Mouse (Mus musculus): ENCODE data around the gene Kcnk2. TPM values are rescaled to one million over a fixed set of nuclear protein-coding genes. Genes with fewer than 3 reads are reported as not detected.

Gene Kcnk2
- polyA plus RNA-seq, 1 experiment, result 2.9 TPM

DNA sequence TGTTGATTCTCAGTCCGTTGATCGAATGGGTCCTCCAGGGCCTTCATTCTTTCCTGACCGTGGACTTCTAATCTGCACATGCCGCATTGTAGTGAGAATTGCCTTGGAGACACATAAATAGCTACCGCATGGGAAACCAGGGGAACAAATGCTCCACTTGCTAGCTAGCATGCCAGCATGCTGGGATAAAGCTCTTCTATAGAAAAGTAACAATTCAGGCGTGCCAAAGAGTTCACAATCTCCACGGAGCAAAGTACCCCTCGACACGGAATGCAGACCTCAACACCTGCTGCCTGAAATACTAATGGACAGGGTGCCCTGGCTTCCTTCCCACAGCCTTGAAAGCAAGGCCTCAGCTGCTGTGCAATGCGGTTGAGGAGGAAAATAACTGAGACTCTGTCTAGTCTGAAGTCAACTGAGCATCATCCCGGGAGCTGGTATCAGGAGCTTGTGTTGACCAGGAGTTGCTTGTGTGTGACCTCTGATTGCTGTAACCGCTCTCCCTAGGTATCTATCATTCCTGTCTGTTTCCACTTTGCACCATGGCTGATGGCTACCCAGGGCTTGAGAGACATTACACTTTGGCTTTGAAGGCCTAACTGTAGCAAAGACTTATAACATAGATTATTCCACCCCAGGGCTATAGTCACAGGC, 214.2 kb downstream of the Kcnk2 start:
- Histone ChIP-seq H3K36me3 (ENCODE audit: control insufficient read depth, insufficient read depth, low read length) (no peaks in the 10 kb centered on the region), H3K27me3 (replicated peaks; ENCODE audit: control insufficient read depth, insufficient read depth, low read length) (no peaks in the 10 kb centered on the region), H3K27ac (ENCODE audit: insufficient read depth, low read depth, low read length) (no peak overlapping the region), H3K4me1 (ENCODE audit: control insufficient read depth, insufficient read depth, low read length) (no peaks in the 10 kb centered on the region), H3K4me3 (ENCODE audit: insufficient read depth, low read depth, low read length) (no peak overlapping the region)
- DNase-seq, result no peak
- TF ChIP-seq POLR2A (IDR thresholded peaks at IDR 0.05; ENCODE audit: low read depth, low read length), result no peak
- TF ChIP-seq CTCF (conservative IDR thresholded peaks at IDR 0.05; ENCODE audit: insufficient read depth, insufficient read length, low read depth, low read length), result no peak
- 82% methylated on average over 12 of the region's 12 CpGs for WGBS

DNA sequence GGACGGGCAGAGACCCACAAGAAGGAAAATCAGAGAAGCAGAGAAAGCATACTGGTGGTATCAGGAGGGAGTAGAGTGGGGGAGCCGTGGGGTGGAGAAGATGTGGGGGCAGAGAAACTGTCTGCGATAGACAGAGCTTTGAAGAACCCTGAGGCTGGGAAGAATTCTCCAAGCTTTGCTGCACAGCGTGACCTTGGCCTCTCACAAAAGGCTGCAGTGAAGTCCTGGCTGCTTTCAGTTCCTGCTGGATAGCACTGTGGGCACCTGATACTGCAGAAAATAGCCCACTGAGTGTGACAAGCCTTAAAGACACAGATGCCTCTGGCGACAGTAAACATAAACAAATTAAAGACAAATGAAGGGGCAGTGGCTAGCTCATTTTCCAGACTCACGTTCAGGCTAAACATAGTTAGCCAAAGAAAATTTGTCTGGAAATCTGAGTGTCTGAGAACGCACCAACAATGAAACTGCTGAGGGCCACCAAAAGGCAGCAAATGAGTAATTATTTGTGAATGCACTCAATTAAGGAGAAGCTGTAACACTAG, 216.8 kb downstream of the Kcnk2 start:
- 55% methylated on average over 7 of the region's 7 CpGs for WGBS

DNA sequence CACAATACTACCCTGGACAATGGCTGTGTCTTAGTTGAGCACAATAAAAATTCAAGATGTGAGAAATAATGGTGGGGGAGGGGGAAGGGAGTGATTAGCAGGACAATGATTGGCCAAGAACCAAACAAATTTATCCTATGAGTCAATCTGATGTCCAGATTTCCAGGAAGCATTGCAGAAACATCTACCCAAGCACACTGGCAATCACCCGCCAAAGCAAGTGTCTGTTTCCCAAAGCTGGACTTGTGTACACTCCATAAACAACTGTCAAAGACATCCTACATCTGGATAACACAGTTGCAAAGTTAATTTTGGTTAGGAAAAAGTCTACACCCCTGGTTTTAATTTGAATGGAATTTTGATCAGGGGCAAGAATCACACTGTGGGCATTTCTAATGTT, 224.3 kb downstream of the Kcnk2 start:
- Histone ChIP-seq H3K27ac (ENCODE audit: insufficient read depth, low read depth, low read length) (no peak overlapping the region), H3K27me3 (replicated peaks; ENCODE audit: control insufficient read depth, insufficient read depth, low read length) (no peaks in the 10 kb centered on the region), H3K36me3 (ENCODE audit: control insufficient read depth, insufficient read depth, low read length) (no peaks in the 10 kb centered on the region), H3K4me1 (ENCODE audit: control insufficient read depth, insufficient read depth, low read length) (no peaks in the 10 kb centered on the region), H3K4me3 (ENCODE audit: insufficient read depth, low read depth, low read length) (no peak overlapping the region)
- WGBS, result 86% methylated on average over 1 of the region's 1 CpGs
- TF ChIP-seq CTCF (conservative IDR thresholded peaks at IDR 0.05; ENCODE audit: insufficient read depth, insufficient read length, low read depth, low read length) (no peak), POLR2A (IDR thresholded peaks at IDR 0.05; ENCODE audit: low read depth, low read length) (no peak)
- DNase-seq, result no peak

More for the DNA sequence above, 216.8 kb downstream of the Kcnk2 start:
- TF ChIP-seq CTCF (conservative IDR thresholded peaks at IDR 0.05; ENCODE audit: insufficient read depth, insufficient read length, low read depth, low read length) (no peak), POLR2A (IDR thresholded peaks at IDR 0.05; ENCODE audit: low read depth, low read length) (no peak)
- no peaks in the 10 kb centered on the region for H3K4me1 ChIP-seq (ENCODE audit: control insufficient read depth, insufficient read depth, low read length)
- no peak overlapping the region for H3K27ac ChIP-seq (ENCODE audit: insufficient read depth, low read depth, low read length)
- H3K4me3 ChIP-seq (ENCODE audit: insufficient read depth, low read depth, low read length), result no peak overlapping the region
- DNase-seq, result no peak
- no peaks in the 10 kb centered on the region for H3K27me3 ChIP-seq (replicated peaks; ENCODE audit: control insufficient read depth, insufficient read depth, low read length)
- H3K36me3 ChIP-seq (ENCODE audit: control insufficient read depth, insufficient read depth, low read length), result no peaks in the 10 kb centered on the region

DNA sequence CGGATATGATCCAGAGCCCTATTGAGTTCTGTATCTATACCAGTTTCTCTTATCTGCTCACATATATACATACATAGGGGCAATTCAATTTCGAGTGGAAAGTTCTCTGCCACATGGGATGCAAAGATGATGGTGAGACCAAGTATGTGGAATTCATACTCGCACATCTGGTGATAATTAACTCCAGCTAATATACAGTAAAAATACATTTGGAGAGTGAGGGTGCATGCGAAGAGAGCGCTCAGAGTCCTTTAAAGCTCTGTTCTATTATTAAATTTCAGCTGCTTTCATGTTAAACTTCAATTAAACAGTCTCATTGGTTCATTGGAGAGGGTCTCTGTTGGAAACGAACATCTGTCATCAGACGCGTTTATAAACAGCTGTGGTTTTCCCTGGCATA, 228.6 kb downstream of the Kcnk2 start:
- no peak overlapping the region for H3K27ac ChIP-seq (ENCODE audit: insufficient read depth, low read depth, low read length)
- no peaks in the 10 kb centered on the region for H3K36me3 ChIP-seq (ENCODE audit: control insufficient read depth, insufficient read depth, low read length)
- H3K4me1 ChIP-seq (ENCODE audit: control insufficient read depth, insufficient read depth, low read length), result no peaks in the 10 kb centered on the region
- H3K27me3 ChIP-seq (replicated peaks; ENCODE audit: control insufficient read depth, insufficient read depth, low read length), result no peaks in the 10 kb centered on the region
- no peak for TF ChIP-seq CTCF (conservative IDR thresholded peaks at IDR 0.05; ENCODE audit: insufficient read depth, insufficient read length, low read depth, low read length)
- TF ChIP-seq POLR2A (IDR thresholded peaks at IDR 0.05; ENCODE audit: low read depth, low read length), result no peak
- 87% methylated on average over 8 of the region's 8 CpGs for WGBS
- no peak for DNase-seq
- no peak overlapping the region for H3K4me3 ChIP-seq (ENCODE audit: insufficient read depth, low read depth, low read length)

DNA sequence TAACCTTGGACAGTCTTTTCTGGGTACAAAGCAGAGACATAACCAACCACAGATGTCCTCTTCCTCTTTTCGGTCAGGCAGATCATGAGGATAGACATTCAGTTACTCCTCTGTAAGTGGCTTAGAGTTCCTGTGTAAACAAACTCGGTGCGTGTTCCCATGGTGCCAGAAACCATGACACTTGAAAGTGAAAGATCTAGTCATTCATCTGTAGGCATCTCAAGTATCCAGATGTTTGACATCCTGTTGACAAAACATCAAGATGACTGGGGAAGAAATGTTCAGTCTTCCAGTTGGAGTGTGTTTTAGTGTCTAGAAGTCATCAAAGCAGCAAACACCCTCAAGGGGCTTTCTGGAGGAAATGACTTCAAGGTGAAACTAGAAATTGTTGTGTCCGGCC, 230.9 kb downstream of the Kcnk2 start:
- TF ChIP-seq POLR2A (IDR thresholded peaks at IDR 0.05; ENCODE audit: low read depth, low read length), result no peak
- TF ChIP-seq CTCF (conservative IDR thresholded peaks at IDR 0.05; ENCODE audit: insufficient read depth, insufficient read length, low read depth, low read length), result no peak
- Histone ChIP-seq H3K4me1 (ENCODE audit: control insufficient read depth, insufficient read depth, low read length) (no peaks in the 10 kb centered on the region), H3K36me3 (ENCODE audit: control insufficient read depth, insufficient read depth, low read length) (no peaks in the 10 kb centered on the region), H3K27ac (ENCODE audit: insufficient read depth, low read depth, low read length) (no peak overlapping the region), H3K4me3 (ENCODE audit: insufficient read depth, low read depth, low read length) (no peak overlapping the region), H3K27me3 (replicated peaks; ENCODE audit: control insufficient read depth, insufficient read depth, low read length) (no peaks in the 10 kb centered on the region)
- 39% methylated on average over 4 of the region's 4 CpGs for WGBS
- DNase-seq, result no peak

DNA sequence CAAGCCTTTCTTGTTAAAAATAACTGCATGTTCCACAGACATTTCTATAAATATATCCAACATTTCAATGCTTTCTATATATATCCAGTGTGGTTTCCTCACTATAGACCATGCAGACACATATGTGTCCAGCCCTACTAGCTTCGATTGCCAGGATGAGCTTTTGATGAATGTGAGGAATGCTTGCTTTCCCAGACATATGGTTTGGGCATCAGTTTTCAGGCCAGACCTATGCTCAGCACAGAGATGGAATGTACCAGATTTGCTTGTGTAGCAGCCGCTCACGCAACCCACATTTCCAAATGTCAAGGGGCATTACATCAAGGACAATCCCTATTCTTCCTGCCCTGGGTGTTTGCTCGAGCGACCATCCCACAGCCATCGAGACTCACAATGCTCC, 236.3 kb downstream of the Kcnk2 start:
- Histone ChIP-seq H3K27me3 (replicated peaks; ENCODE audit: control insufficient read depth, insufficient read depth, low read length) (no peaks in the 10 kb centered on the region), H3K27ac (ENCODE audit: insufficient read depth, low read depth, low read length) (no peak overlapping the region), H3K4me1 (ENCODE audit: control insufficient read depth, insufficient read depth, low read length) (no peaks in the 10 kb centered on the region), H3K36me3 (ENCODE audit: control insufficient read depth, insufficient read depth, low read length) (no peaks in the 10 kb centered on the region), H3K4me3 (ENCODE audit: insufficient read depth, low read depth, low read length) (no peak overlapping the region)
- TF ChIP-seq CTCF (conservative IDR thresholded peaks at IDR 0.05; ENCODE audit: insufficient read depth, insufficient read length, low read depth, low read length), result no peak
- no peak for TF ChIP-seq POLR2A (IDR thresholded peaks at IDR 0.05; ENCODE audit: low read depth, low read length)
- no peak for DNase-seq
- 89% methylated on average over 6 of the region's 6 CpGs for WGBS

DNA sequence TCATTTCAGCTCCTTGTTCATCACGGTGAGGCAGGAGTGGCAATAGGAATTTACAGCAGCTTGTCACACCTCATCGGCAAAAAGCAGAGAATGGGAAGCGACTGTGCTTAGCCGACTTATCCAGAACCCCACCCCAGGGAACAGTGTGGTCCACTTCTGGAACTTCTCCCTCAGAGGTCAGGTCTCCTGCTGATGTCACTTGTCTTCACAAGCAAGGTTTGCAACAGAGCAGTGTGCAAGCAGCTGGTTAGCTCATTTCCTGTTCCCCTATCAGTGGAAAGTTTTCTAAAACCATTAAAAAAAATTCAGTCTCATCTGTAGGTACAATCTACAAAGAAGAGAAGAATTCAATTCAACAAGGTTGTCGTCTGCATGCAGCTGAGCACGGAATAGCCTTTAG, 236.9 kb downstream of the Kcnk2 start:
- Histone ChIP-seq H3K4me1 (ENCODE audit: control insufficient read depth, insufficient read depth, low read length) (no peaks in the 10 kb centered on the region), H3K36me3 (ENCODE audit: control insufficient read depth, insufficient read depth, low read length) (no peaks in the 10 kb centered on the region), H3K27ac (ENCODE audit: insufficient read depth, low read depth, low read length) (no peak overlapping the region), H3K27me3 (replicated peaks; ENCODE audit: control insufficient read depth, insufficient read depth, low read length) (no peaks in the 10 kb centered on the region; the same call in 1 of the 2 replicates), H3K4me3 (ENCODE audit: insufficient read depth, low read depth, low read length) (no peak overlapping the region)
- WGBS, result 38% methylated on average over 6 of the region's 6 CpGs
- no peak for DNase-seq
- TF ChIP-seq CTCF (conservative IDR thresholded peaks at IDR 0.05; ENCODE audit: insufficient read depth, insufficient read length, low read depth, low read length) (no peak), POLR2A (IDR thresholded peaks at IDR 0.05; ENCODE audit: low read depth, low read length) (no peak)
